Mouse (Mus musculus) liver, postnatal 0 days (tissue): ENCODE measurements around the gene Klhl36.

Experiments used
- CTCF ChIP-seq: sonication (generic); IDR thresholded peaks from 2 replicates; pipeline ENCODE4 v1.5.1; 2016; ENCODE audit warnings: antibody characterized with exemption, low read depth
- EP300 ChIP-seq: IDR thresholded peaks from 2 replicates; pipeline ENCODE4 v1.6.1; 2016; ENCODE audit warnings: antibody characterized with exemption, low read depth, mild to moderate bottlenecking

- TF ChIP-seq CTCF (no peak), EP300 (no peak)
These were observed at the start of gene Klhl36 for GRCm38 (mm10) chr8:119861706-119862389.
